Mouse (Mus musculus) heart, embryonic 10.5 days (tissue): ENCODE results near the gene Vmn2r60. TPM values are rescaled to one million over a fixed set of nuclear protein-coding genes. Genes with fewer than 3 reads are reported as not detected.
"Not testable (repeated sequence)": the region's sequence is repeated elsewhere in the genome, so short reads cannot be mapped to it uniquely, and the experiment has no call there.

Experiments used
- DNase-seq: peaks from one replicate; pipeline ENCODE4 v3.0.0-alpha.2; 2017; ENCODE audit warnings: low spot score
- H3K27ac ChIP-seq: fragments of 300-500 bp; sonication (generic); 2 replicates; pipeline ENCODE4 v1.5.1; 2016; ENCODE audit warnings: mild to moderate bottlenecking
- H3K27me3 ChIP-seq: fragments of 300-500 bp; sonication (generic); 2 replicates; pipeline ENCODE4 v1.6.1; 2016; ENCODE audit warnings: mild to moderate bottlenecking; ENCODE audit not compliant: poor library complexity, insufficient read depth, severe bottlenecking
- H3K36me3 ChIP-seq: fragments of 300-500 bp; sonication (generic); 2 replicates; pipeline ENCODE4 v1.6.1; 2016; ENCODE audit warnings: mild to moderate bottlenecking, moderate library complexity
- H3K4me1 ChIP-seq: fragments of 300-500 bp; sonication (generic); 2 replicates; pipeline ENCODE4 v1.6.1; 2016; ENCODE audit warnings: mild to moderate bottlenecking
- H3K4me3 ChIP-seq: fragments of 300-500 bp; sonication (generic); 2 replicates; pipeline ENCODE4 v1.5.1; 2016; ENCODE audit warnings: mild to moderate bottlenecking, moderate library complexity
- H3K9me3 ChIP-seq: fragments of 300-500 bp; sonication (generic); 2 replicates; pipeline ENCODE4 v1.6.1; 2016; ENCODE audit warnings: mild to moderate bottlenecking, moderate library complexity
- WGBS: fragments of 180-500 bp; shearing (Covaris S2); methylation state at CpG from one replicate; pipeline ENCODE4 v1.1.7; 2016; 5-methylcytosine and 5-hydroxymethylcytosine counted together
- polyA plus RNA-seq: library from polyadenylated mRNA; unstranded; fragments of >200 nt; fragmentation: Nextera tagmentation; extraction: Ambion mirVana; gene quantifications from 2 replicates; pipeline ENCODE4 v1.2.1, GENCODE M21; 2016

The Vmn2r60 gene
- polyA plus RNA-seq: 0.01 TPM in 1 of 2 replicates, not detected in the other

GRCm38 (mm10) chr7:42107470-42107869 is at the start of gene Vmn2r60:
TSS of gene Vmn2r60 (plus strand) at chr7:42107770.
- WGBS: 82% methylated on average over 2 of the region's 2 CpGs
- Histone ChIP-seq H3K27me3 (no peaks in the 10 kb centered on the region), H3K4me1 (no peaks in the 10 kb centered on the region), H3K9me3 (peaks cover 5% of the 10 kb centered on the region; the same call in 1 of the 2 replicates), H3K36me3 (no peaks in the 10 kb centered on the region), H3K27ac (no peak within 1 kb of the TSS), H3K4me3 (no peak within 1 kb of the TSS)
- DNase-seq: no peak

GRCm38 (mm10) chr7:42058923-42059322 is 48.6 kb upstream of the Vmn2r60 start, which contains the start of gene Vmn2r59:
TSS of gene Vmn2r59 (minus strand) at chr7:42059023.
- no peaks in the 10 kb centered on the region for H3K4me1 ChIP-seq
- no peaks in the 10 kb centered on the region for H3K27me3 ChIP-seq
- H3K36me3 ChIP-seq: no peaks in the 10 kb centered on the region

GRCm38 (mm10) chr7:42107061-42107460 is 509 bp upstream of the Vmn2r60 start:
- H3K9me3 ChIP-seq, H3K27ac ChIP-seq, H3K36me3 ChIP-seq, DNase-seq, H3K27me3 ChIP-seq, H3K4me1 ChIP-seq, H3K4me3 ChIP-seq: not testable (repeated sequence)
- WGBS: 83% methylated on average over 14 of the region's 14 CpGs

More at GRCm38 (mm10) chr7:42058923-42059322, 48.6 kb upstream of the Vmn2r60 start, which contains the start of gene Vmn2r59:
- no peak for DNase-seq
- Histone ChIP-seq H3K27ac (no peak within 1 kb of the TSS), H3K9me3 (0 out of 2 replicates have a peak, but pooled peaks cover 5% of the 10 kb centered on the region), H3K4me3 (no peak within 1 kb of the TSS)

Other genes starting within 250 kb of the Vmn2r60 start
- not detected in 2 replicates for gene Vmn2r58, start 235.1 kb upstream of the Vmn2r60 start, polyA plus RNA-seq
- not detected in 2 replicates for gene Vmn2r59, start 48.7 kb upstream of the Vmn2r60 start, polyA plus RNA-seq
- not detected in 2 replicates for gene Vmn2r61, start 152.3 kb downstream of the Vmn2r60 start, polyA plus RNA-seq